Mouse (Mus musculus): ENCODE results near the gene Uba7.

Gene Uba7

DNA sequence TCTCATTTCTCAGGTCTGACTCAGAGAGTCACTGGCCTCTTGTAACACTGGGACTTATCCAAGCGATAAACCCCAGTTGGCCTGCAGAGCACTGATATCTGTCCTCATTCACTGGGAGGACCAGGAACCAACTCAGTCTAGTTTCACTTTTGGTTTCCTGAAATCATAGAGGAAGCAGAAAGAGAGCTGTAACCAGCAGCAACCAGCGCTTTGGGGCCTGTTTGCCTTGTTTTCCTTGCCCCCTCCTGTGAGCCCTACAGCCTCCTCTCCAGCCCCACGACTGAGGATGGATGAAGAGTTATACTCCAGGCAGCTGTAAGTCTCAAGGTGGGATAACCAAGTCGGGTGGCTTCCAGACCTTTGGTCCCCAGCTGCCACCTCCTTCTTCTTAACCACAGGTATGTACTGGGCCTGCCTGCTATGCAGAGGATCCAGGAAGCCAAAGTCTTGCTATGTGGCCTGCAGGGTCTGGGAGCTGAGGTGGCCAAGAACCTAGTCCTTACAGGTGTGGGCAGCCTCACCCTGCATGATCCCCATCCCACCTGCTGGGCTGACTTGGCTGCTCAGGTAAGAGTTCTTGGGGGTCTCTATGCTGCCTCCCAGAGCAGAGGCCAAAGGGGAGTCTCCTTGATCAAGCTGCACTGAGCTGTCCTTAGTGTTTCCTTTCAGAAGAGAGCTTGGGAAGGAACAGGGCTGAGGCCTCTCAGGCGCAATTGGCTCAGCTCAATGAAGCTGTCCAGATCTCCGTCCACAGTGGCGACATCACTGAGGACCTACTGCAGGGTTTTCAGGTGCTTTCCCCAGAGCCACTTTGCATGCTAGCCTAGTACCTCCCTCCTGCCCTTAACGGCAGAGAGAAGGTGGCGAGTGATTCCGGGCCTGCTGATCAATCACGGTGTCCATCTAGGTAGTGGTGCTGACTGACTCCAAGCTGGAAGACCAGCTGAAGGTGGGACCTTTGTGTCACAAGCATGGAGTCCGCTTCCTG is at the start of gene Uba7:
Gene Uba7 (plus strand): TSS at position 107 of the 988 bp plus-strand sequence.
- DNase-seq (ENCODE audit: low read depth, low spot score): no peak

DNA sequence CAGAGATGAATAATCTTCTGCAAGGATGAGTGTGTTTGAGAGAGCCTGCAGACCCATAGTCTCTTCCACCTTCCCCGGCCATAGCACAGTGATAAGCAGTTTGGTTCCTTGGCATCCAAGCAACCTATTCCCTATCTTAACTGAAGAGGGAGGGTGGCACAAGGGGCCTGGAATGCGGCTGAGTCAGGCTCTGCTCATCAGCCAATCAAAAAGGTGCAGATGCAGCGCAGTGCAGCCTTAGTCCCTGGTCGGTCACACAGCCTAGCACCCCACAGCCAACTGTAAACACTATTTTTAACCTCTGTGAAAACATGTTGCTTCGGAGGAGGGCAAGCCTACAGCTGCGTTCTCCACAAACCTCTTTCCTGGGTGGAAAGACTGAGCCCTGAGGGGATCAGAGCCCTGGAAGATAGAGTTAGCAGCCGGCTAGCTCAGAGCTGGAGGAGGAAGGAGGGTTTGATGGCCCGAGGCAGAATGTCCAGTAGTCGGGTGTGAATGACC is 48.3 kb upstream of the Uba7 start:
- DNase-seq (ENCODE audit: low read depth, low spot score): no peak

DNA sequence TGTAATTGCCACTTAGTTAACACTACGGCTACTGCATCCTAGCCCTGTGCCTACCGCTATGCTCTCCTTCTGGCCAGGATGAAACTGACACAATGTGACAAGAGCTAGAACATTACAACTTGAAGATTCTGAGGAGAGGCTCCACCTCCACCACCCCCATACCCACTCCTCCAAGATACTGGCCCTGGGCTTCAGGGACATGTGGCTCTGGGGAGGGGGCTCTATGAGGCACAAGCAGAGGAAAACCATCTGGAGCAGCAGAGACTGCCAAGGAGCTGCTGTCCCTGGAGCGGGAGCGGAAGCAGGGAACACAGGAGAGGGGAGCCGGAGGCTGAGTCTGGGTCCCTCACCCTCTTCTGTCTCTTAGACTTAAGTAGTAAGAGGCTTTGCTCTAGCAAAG is 47.6 kb upstream of the Uba7 start:
- no peak for DNase-seq (ENCODE audit: low read depth, low spot score)

DNA sequence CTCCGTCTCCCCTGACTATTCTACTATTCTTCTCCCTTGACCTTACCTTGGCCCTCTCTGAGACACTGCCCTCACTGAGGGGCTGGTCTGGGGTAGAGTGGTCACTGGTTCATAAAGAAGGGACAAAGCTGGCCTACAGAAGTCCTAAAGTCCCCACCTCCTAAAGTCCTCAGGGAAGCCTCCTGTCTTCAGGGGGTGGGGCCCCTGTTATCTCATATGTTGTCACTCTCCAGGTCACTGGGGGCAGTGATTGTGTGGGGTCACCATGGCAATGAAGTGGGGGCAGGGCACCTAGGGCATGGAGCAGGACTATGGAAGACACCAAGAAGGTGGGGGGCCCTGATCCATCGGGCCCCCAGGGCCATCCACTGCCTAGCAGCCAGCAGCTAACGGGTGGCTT is 47.1 kb upstream of the Uba7 start, which contains the start of gene Actl11:
Gene Actl11 (plus strand): TSS at position 301 of the 400 bp plus-strand sequence.
- DNase-seq (ENCODE audit: low read depth, low spot score): no peak

DNA sequence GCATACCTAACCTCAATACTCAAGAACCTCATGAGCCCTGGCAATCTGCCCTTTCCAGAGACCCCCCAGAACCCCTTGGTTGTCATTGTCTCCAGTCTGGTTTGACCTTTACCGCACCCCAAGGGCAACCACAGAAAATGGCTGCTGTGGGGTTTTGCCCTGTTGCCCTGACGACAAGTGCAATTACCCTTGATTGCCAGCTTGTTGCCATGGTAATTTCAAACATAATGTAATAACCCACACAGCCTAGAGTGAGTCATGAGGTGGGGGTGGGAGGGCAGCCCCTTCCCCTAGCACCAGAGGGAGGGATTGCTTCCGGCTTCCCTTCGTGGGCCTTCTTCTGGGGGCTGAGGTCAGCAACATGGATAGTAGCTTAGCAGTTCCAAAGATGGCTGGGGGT is 43.1 kb upstream of the Uba7 start:
- DNase-seq (ENCODE audit: low read depth, low spot score): no peak

DNA sequence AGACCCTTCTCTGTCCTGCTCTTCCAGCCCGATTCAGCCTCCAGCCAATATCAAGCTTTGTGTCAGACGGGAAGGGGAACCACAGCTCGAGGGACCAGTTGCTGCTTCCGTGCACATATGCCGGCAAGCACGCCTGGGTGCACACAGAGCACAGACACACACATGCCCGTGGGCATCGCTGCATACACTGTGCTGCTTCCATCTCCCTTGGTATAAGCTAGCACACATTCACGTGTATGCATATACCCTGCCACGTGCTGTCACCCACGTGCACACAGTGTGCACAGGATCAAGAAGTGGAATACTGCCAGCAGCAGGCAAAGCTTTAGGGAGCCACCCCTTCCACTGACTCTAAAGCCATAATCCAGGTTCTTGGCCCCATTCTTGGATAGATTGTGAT is 41.2 kb upstream of the Uba7 start:
- DNase-seq (ENCODE audit: low read depth, low spot score): no peak

DNA sequence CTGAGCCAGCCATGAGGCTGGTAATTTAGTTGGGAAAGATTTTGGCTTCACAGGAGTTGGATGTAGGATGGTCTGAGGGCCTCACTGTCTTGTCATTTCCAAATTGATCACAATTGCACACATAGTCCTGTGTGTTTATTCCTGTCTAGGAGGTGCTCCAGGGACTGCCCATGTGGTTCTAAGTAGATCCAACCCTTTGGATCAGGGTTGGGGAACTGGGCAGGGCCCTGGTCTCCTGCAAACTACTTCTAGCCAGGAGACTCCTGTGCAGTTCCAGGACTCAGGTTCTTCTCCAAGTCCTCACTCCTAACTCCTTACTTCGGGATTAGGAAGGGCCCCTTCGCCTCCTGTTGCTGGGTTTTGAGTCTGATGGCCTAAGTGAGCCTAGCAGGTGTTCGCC is 39.9 kb upstream of the Uba7 start, which contains the start of gene Camkv:
Gene Camkv (plus strand): TSS at position 301 of the 400 bp plus-strand sequence.
- DNase-seq (ENCODE audit: low read depth, low spot score): no peak

DNA sequence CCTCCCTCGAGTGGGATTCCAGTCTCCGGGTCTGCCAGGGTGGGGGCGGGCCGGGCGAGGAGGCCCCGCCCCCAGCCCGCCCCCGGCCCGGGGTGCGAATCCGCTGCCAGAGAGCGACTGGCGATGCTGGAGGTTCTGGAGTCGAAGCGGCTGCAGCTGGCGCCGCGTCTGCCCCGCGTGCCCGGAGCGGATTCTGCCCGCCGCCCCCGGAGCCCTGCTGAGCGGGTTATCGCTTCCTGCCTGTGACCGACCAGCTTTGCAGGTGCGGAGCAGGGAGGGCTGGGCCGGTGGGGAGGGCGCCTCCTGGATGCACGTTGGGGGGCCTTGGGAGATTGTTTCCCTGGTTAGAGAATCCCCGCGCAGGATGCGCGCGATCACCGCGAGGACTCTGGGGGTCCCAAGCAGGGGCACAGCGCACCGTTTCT is 39.5 kb upstream of the Uba7 start:
- DNase-seq (ENCODE audit: low read depth, low spot score): peak; percentile 81

DNA sequence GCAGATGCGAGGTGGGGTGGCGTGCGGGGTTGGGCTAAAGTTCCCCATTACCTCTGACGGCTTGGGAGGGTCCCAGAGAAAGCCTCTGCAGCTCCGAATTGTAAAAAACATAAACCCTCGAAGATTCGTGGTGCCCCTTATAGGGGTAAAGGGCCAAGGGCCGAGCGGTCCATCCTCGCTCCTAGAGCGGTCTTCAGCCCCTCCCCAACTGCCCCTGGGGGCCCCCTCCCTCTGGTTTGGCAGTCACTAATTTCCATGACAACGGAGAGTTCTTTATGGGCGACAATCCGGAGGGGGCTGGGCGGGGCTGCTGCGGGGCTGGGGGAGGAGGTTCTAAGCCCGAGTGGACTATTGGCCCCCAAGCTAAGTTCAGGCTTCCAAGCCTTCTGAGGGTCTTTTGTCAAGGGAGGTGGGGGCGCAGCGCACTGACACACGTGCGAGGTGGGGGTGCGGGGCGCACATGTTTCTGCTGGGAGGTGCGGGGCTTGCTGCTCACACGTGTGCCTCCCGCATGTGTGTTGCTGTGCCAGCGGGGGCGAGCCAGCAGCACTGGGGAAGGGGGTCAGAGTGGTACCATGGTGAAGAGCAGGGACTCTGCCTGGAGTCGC is 39.0 kb upstream of the Uba7 start:
- DNase-seq (ENCODE audit: low read depth, low spot score): no peak

DNA sequence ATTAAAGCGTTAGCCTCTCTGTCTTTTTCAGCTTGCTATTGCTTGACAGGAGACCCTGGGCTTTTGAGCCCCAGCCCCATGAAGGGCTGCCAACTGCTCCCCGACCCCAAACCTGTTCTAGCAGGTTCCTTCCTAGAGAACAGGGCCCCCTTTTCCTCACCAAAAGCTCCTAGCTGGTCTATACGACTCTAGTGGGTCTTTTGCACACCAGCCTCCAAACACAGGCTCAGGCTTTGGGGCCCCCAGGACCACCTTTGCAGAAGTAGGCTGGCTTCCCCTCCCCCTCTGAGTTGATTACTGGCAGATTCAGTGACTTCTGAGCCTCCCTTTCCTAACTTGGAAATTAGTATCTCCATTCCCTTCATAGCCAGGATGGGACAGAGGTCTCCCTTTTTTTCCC is 38.5 kb upstream of the Uba7 start:
- DNase-seq (ENCODE audit: low read depth, low spot score): no peak

DNA sequence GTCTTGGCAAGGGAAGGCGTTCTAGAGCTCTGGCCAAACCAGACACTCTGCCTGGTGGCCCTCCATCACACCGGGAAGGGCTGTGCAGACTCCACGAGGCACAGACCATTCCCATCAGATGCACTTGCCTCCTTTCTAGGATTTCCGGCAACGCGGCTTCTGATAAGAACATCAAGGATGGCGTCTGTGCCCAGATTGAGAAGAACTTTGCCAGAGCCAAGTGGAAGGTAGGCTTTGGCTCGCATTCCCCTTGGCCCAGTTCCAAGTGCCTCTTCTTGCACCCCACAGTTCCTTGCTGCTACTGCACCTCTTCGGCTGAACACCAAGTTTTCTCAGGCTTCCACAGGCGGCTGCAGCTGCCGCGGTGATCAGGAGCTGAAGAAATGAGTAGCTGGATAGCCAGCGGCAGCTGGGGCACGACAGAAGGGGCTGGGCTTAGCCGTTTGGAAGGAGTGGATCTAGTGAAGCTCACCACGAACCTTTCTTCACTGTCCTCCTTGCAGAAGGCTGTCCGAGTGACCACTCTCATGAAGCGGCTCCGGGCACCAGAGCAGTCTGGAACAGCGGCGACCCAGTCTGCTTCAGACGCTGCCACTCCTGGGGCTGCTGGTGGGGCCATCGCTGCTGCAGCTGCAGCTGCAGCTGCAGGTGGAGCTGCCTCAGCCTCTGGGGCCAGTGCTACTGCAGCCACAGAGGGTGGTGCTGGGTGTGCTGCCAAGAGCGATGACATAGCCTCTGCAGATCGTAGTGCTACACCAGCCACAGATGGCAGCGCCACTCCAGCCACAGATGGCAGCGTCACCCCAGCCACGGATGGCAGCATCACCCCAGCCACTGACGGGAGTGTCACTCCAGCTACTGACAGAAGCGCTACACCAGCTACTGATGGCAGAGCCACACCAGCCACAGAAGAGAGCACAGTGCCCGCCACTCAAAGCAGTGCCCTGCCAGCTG is 27.8 kb upstream of the Uba7 start:
- no peak for DNase-seq (ENCODE audit: low read depth, low spot score)

DNA sequence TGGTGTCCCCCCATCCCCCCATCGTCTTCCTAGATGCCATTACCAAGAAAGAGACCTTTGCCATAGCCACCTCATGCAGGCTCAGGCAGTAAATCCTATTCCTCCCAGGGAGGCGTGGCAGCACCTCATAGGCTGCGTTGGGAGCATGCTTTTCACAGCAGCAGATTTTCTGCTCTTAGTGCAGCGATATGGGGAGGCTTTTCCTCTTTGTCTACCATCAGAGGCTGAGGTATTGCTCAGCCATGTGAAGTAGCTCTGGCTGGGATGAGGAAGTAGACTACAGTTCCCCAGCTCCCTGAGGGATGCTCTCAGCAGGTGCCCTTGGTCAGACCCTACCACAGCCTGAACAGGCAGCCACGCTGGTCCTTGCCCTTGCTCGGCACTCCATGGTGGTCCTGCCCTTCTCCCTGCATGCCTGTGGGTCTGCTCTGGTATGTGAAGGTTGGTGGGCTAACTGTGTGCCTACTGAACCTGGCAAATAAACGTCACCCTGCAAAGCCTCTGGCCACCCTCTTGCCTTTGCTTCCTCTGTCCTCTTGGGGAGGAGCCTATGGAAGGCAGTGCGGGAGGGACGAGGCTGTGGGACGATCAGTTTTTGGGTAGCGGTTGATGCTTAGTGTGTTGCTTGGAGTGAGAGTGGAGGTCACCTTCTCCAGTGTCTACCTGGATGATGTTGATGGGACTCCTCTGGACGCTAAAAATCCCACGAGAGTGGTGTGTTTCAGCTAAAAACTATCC is 26.0 kb upstream of the Uba7 start:
- no peak for DNase-seq (ENCODE audit: low read depth, low spot score)

DNA sequence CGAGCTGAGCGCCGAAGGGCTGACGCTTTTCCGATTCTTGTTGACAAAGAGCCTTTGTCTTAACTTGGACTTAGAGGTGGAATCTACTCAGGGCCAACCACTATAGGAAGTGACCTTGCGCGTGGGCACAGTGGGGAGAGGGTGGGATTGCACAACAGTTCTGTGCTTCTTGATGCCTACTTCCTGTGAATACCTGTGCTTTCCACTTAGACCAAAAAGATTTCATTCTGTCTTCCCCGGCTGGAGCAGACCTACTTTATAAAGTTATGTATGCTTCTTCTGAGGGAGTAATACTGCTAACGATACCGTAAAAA is 25.4 kb upstream of the Uba7 start, which contains the start of gene Traip:
Gene Traip (plus strand): TSS at position 215 of the 314 bp plus-strand sequence.
- no peak for DNase-seq (ENCODE audit: low read depth, low spot score)

DNA sequence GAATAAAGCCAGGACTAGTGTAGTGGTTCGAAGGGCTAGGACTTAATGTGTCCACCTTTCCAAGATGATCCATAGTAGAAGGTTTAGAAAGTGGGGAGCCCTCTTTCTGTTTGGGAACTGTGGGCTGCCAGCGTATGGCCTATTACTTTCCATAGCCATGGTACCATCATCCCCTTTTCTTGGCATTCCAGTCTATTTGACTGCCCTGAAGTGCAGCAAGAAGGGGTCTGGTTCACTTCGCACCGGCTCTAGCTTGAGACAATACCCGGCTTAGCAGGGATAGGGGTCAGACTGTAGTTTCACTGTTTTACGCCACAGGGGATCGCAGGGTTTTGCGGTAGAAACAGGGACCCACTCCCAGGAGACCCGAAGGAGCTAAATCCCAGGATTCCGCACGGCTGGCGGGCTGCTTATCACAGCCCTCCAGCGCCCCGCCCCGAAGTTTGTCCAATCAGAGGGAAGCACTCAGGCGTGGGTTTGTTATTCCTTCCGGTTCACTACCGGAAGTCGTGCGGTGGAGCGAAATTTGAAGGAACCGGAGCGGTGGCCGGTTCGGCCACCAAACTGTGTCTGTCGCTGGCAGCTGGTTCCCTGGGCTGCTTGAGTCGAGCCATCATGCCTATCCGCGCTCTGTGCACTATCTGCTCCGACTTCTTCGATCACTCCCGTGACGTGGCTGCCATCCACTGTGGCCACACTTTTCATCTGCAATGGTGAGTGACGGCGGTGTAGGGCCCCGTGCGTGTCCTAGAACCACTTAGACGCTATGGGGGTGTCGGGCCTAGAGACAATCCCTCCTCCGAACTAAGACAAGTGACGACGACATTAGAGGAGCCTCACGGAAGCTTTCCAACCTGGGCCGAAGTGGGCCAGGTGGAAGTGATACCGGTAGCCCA is 24.6 kb upstream of the Uba7 start:
- peak; percentile 97 for DNase-seq (ENCODE audit: low read depth, low spot score)

DNA sequence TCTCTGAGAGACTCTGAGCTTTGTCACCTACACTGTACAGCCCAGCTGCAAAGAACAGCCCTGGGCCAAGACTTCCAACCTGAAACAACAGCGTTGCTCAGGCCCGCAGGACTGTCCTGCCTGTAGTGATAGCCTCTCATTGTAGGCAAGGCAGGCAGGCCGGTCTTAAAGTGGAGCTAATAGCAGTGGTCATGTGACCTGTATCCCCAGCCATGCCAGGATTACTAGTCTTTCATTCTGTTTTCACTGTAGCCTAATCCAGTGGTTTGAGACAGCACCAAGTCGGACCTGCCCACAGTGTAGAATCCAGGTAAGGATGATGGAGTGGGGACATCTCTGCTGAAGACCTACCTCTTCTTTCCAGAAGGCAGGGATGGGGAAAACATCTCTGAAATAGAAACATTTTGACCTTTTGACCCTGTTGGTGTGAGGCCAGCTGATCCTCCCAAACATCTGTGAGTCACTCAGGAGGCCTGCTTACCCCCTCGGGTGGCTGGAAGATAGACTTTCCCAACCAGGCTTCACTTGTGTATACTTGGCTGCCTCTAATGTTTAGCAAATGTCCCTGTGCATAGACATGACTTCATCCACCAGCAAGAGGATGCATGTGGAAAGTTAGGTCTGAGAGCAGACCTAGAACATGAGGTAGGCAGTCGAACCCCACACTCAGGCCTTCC is 19.6 kb upstream of the Uba7 start:
- DNase-seq (ENCODE audit: low read depth, low spot score): no peak

DNA sequence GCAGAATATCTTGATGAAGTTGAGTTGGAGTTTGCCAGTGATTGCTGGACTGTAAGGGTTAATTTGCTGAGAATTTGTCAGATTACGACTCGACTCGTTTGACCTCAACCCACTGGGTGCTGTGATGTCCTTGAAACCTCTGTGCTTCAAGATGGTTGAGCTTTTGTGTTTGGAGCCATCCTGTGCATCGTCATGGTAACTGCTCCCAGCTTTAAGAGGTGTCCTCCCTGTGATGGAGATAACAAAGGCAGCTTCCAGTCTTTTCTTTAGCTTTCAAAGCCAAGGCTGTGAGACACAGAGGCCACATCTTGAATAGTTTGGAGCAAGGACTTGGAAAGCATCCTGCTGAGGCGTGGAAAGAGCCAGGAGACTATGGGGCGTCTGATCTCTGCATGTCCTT is 18.2 kb upstream of the Uba7 start:
- peak; percentile 87 for DNase-seq (ENCODE audit: low read depth, low spot score)

DNA sequence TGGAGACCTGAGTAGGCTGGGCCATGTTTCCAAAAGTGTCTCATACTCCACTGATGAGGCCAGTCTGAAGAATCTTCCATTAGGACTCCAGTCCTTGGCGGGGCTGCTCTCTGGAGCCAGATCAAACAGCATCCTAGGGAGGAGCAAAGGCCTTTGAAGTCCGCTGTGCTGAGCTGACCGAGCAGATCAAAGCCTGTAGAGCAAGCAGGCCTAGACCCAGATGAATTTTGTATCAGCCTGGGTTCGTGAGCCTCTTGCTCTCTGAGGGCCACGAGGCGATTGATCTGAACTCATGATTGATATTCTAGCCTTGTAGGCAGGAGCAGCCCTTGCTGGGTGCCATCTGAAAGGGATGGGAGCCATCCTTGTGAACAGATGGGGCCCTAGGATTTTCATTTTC is 15.4 kb upstream of the Uba7 start:
- no peak for DNase-seq (ENCODE audit: low read depth, low spot score)

DNA sequence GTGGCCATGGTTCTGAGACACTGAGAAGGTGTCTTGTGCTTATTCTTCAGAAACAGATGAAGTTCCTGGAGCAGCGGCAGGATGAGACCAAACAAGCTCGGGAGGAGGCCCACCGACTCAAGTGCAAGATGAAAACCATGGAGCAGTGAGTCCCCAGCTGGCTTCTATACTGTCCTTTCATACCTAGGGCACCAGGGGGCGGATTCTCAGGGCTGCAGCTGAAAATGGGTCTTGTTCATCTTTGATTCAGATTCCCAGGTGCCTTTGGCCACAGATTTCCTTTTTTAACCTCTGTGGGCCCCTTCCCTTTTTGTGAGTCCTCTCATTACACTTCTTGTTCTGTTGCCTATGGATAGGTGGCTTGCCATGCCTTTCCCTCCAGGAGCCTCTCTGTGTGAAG is 14.4 kb upstream of the Uba7 start:
- peak; percentile 71 for DNase-seq (ENCODE audit: low read depth, low spot score)

DNA sequence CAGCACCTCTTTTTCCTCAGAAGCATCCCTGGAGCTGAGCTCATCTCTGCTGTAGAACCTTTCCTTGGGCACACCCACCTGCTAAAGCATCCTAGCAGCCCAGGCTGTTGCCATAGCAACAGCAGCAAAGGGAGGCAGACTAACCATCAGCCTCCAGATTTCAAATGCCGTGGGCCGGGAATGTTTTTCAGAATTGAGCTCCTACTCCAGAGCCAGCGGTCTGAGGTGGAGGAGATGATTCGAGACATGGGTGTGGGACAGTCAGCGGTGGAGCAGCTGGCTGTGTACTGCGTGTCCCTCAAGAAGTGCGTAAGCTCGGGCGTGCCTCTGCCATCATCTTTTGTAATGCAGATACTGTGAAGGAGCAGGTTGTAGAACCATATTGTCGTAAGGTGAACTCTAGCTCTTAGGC is 13.9 kb upstream of the Uba7 start:
- DNase-seq (ENCODE audit: low read depth, low spot score): peak; percentile 92
